Mouse (Mus musculus): ENCODE measurements around the gene Slc6a13. TPM values are rescaled to one million over a fixed set of nuclear protein-coding genes. Genes with fewer than 3 reads are reported as not detected.
A peak's percentile ranks its signal among the peaks of the same experiment; 100 is the strongest.
"Not testable (repeated sequence)": the region's sequence is repeated elsewhere in the genome, so short reads cannot be mapped to it uniquely, and the experiment has no call there.

The Slc6a13 gene
- total RNA-seq, 2 experiments from 2014 or later = 0.20 to 0.46 TPM

GRCm38 (mm10) chr6:121363061-121363460, 63.0 kb downstream of the Slc6a13 start:
- no peak for TF ChIP-seq CTCF (IDR thresholded peaks at IDR 0.05)
- Histone ChIP-seq H3K27ac (no peak overlapping the region), H3K4me3 (no peak overlapping the region)
- no peak for DNase-seq
- intact Hi-C loops (cut with DNase I) = no loop called here

GRCm38 (mm10) chr6:121363956-121364355, 63.9 kb downstream of the Slc6a13 start:
- no peak overlapping the region for H3K27ac ChIP-seq
- TF ChIP-seq CTCF (IDR thresholded peaks at IDR 0.05) = no peak
- intact Hi-C loops (cut with DNase I) = no loop called here
- DNase-seq = no peak
- no peak overlapping the region for H3K4me3 ChIP-seq

GRCm38 (mm10) chr6:121366537-121366936, 66.5 kb downstream of the Slc6a13 start:
- intact Hi-C loops (cut with DNase I) = loop anchor here (2.0 kb wide), 2 partner anchors 28 to 94 kb away; no protein-coding TSS in a partner anchor
- peak; percentile 64 for DNase-seq
- not testable (repeated sequence) for H3K27ac ChIP-seq, H3K4me3 ChIP-seq
- TF ChIP-seq CTCF (IDR thresholded peaks at IDR 0.05) = peak; percentile 65

GRCm38 (mm10) chr6:121367099-121367498, 67.1 kb downstream of the Slc6a13 start:
- no peak for DNase-seq
- no peak overlapping the region for H3K27ac ChIP-seq
- no peak for TF ChIP-seq CTCF (IDR thresholded peaks at IDR 0.05)
- intact Hi-C loops (cut with DNase I) = loop anchor here (2.0 kb wide), 2 partner anchors 28 to 94 kb away; no protein-coding TSS in a partner anchor
- H3K4me3 ChIP-seq = no peak overlapping the region

- DNase-seq = peak; percentile 31
- no peak overlapping the region for H3K4me3 ChIP-seq
- TF ChIP-seq CTCF (IDR thresholded peaks at IDR 0.05) = no peak
- H3K27ac ChIP-seq = peak overlapping the region; percentile 68
- intact Hi-C loops (cut with DNase I) = no loop called here
These were observed 71.4 kb downstream of the Slc6a13 start for GRCm38 (mm10) chr6:121371197-121371980.

- TF ChIP-seq CTCF (IDR thresholded peaks at IDR 0.05) = no peak
- peak; percentile 18 for DNase-seq
- intact Hi-C loops (cut with DNase I) = no loop called here
- H3K4me3 ChIP-seq = no peak overlapping the region
- H3K27ac ChIP-seq = no peak overlapping the region; the same call in 1 of the 2 replicates
These were observed 76.1 kb downstream of the Slc6a13 start for GRCm38 (mm10) chr6:121376159-121376558.

- no peak for TF ChIP-seq CTCF (IDR thresholded peaks at IDR 0.05)
- no peak for DNase-seq
These were observed 78.2 kb downstream of the Slc6a13 start for GRCm38 (mm10) chr6:121378256-121378655.

GRCm38 (mm10) chr6:121380576-121380975, 80.5 kb downstream of the Slc6a13 start:
- DNase-seq = no peak
- no peak for TF ChIP-seq CTCF (IDR thresholded peaks at IDR 0.05)
- Histone ChIP-seq H3K27ac (peak overlapping the region; percentile 74), H3K4me3 (peak overlapping the region; percentile 44)
- intact Hi-C loops (cut with DNase I) = no loop called here

More at GRCm38 (mm10) chr6:121378256-121378655, 78.2 kb downstream of the Slc6a13 start:
- Histone ChIP-seq H3K27ac (0 out of 2 replicates have a peak overlapping the region, but pooled peaks have one; percentile 24), H3K4me3 (no peak overlapping the region)
- intact Hi-C loops (cut with DNase I) = no loop called here

GRCm38 (mm10) chr6:121382071-121382470, 82.0 kb downstream of the Slc6a13 start:
- no peak overlapping the region; the same call in 1 of the 2 replicates for H3K4me3 ChIP-seq
- intact Hi-C loops (cut with DNase I) = no loop called here
- DNase-seq = peak; percentile 36
- TF ChIP-seq CTCF (IDR thresholded peaks at IDR 0.05) = no peak
- peak overlapping the region; percentile 74 for H3K27ac ChIP-seq

GRCm38 (mm10) chr6:121385397-121385796, 85.4 kb downstream of the Slc6a13 start:
- intact Hi-C loops (cut with DNase I) = no loop called here
- no peak overlapping the region for H3K27ac ChIP-seq
- no peak for DNase-seq
- no peak for TF ChIP-seq CTCF (IDR thresholded peaks at IDR 0.05)
- H3K4me3 ChIP-seq = no peak overlapping the region

Small RNAs within 50 kb of the gene (microRNA-seq; reads per million reads assigned to microRNA genes)
- not detected for gene Gm24855

Other genes with a start within 250 kb of the Slc6a13 start
- gene Mical3, start 169.2 kb upstream of the Slc6a13 start, total RNA-seq (2021) = 10 to 100 TPM; 53.3 to 71.9 TPM
- 1 to 10 TPM; 3.5 to 3.8 TPM for gene Pex26, start 116.6 kb upstream of the Slc6a13 start, total RNA-seq (2021)
- 100 to 1,000 TPM; 201 to 248 TPM for gene Tuba8, start 89.5 kb upstream of the Slc6a13 start, total RNA-seq (2021)
- gene Usp18, start 54.3 kb upstream of the Slc6a13 start, total RNA-seq (2021) = 1 to 10 TPM in 1 of 2 experiments, under 1 TPM in 1; 0.89 to 1.5 TPM
- under 1 TPM; 0.11 to 0.20 TPM for gene Slc6a12, start 42.8 kb downstream of the Slc6a13 start, total RNA-seq (2021)
- gene Iqsec3, start 173.5 kb downstream of the Slc6a13 start, total RNA-seq (2021) = under 1 TPM; 0.41 to 0.70 TPM